Mouse (Mus musculus) limb, embryonic 13.5 days (tissue): ENCODE measurements around the gene Lrrc15. TPM values are rescaled to one million over a fixed set of nuclear protein-coding genes. Genes with fewer than 3 reads are reported as not detected.

ENCODE experiments used
- ATAC-seq: fragments of 200-750 bp; cut with Nextera tagmentation; 2 replicates; pipeline ENCODE4 v1.8.0; 2017; ENCODE audit warnings: low read depth, moderate number of reproducible peaks, moderate TSS enrichment; ENCODE audit not compliant: low FRiP score
- H3K27ac ChIP-seq: fragments of 300-500 bp; sonication (generic); 2 replicates; pipeline ENCODE4 v1.5.1; 2015; ENCODE audit warnings: inconsistent platforms, mild to moderate bottlenecking, moderate library complexity
- H3K27me3 ChIP-seq: fragments of 300-500 bp; sonication (generic); 2 replicates; pipeline ENCODE4 v1.6.1; 2015; ENCODE audit warnings: mild to moderate bottlenecking, inconsistent platforms
- H3K36me3 ChIP-seq: fragments of 300-500 bp; sonication (generic); 2 replicates; pipeline ENCODE4 v1.6.1; 2015; ENCODE audit warnings: inconsistent platforms, mild to moderate bottlenecking, moderate library complexity
- H3K4me1 ChIP-seq: fragments of 300-500 bp; sonication (generic); 2 replicates; pipeline ENCODE4 v1.6.1; 2015; ENCODE audit warnings: inconsistent platforms
- H3K4me2 ChIP-seq: fragments of 300-500 bp; sonication (generic); replicated peaks from 2 replicates; pipeline ENCODE4 v1.6.1; 2015; ENCODE audit warnings: inconsistent platforms, mild to moderate bottlenecking, moderate library complexity
- H3K4me3 ChIP-seq: fragments of 300-500 bp; sonication (generic); 2 replicates; pipeline ENCODE4 v1.5.1; 2015; ENCODE audit warnings: moderate library complexity, mild to moderate bottlenecking, inconsistent platforms
- H3K9ac ChIP-seq: fragments of 300-500 bp; sonication (generic); 2 replicates; pipeline ENCODE4 v1.6.1; 2015; ENCODE audit warnings: mild to moderate bottlenecking, inconsistent platforms
- H3K9me3 ChIP-seq: fragments of 300-500 bp; sonication (generic); 2 replicates; pipeline ENCODE4 v1.6.1; 2016; ENCODE audit warnings: inconsistent platforms
- WGBS: fragments of 180-500 bp; shearing (Covaris S2); methylation state at CpG from one replicate; pipeline ENCODE4 v1.1.7; 2015; 5-methylcytosine and 5-hydroxymethylcytosine counted together
- polyA plus RNA-seq: library from polyadenylated mRNA; unstranded; fragments of >200 nt; fragmentation: Nextera tagmentation; extraction: Ambion mirVana; gene quantifications from 2 replicates; pipeline ENCODE4 v1.2.1, GENCODE M21; 2015

Gene Lrrc15
- polyA plus RNA-seq, 1 experiment from 2014 or later, result 1.1 TPM

DNA sequence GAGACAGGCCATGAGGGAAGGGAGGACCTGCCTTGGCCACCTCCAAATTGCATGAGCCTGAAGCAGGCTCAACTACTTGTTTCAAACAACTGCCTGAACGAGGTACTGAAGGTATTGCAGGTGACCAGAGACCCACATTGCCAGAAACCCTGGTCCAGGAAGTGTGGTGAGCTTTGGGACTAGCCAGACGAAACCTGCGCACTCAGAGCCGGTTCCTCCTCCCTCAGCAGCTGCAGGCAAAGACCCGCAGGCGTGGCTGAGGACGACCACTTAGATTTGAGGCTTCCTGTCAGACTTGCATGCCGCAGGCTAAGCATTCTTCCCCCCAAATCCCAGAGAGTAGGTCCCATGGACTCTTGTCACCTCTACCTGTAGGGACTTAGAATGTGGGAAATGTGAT is 49.0 kb downstream of the Lrrc15 start:
- Histone ChIP-seq H3K27ac (no peak overlapping the region), H3K36me3 (no peaks in the 10 kb centered on the region), H3K9me3 (no peaks in the 10 kb centered on the region), H3K4me1 (peaks cover 59% of the 10 kb centered on the region), H3K9ac (no peak overlapping the region), H3K4me3 (no peak overlapping the region), H3K27me3 (peaks cover 32% of the 10 kb centered on the region), H3K4me2 (no peak overlapping the region)
- 32% methylated on average over 8 of the region's 8 CpGs for WGBS
- no peak for ATAC-seq

DNA sequence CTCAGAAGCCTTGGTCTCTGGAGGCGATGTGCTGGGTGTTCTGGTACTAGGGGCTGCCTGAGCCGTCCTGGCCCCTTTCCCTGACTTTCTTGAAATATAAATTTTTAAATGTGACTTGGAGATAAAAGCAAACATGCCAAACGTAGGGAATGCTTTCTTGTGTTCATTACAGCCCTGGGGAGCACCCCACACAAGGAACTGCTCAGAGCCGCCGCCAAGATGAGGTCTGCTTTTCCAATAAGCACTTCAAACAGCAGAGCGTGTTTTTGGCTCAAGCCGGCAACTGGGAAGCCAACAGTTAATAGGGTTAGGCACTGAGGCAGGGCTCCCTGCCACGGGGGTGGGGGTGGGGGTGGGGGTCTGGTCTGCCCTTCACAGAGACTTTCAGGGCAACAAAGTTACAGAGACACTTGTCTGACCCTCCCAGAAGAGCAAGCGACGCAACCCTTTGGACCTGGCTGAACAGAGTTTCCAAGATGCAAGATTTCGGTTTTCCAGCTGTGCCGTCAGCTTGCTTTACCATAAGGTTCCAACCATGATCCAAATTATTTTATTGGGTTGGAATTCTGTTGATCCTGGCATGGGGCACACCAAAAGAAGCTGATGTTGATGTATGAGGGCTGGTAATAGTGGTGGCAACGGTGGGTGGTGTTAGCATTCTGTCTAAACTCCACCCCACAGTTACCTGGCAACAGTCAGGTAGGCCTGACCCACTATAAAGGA is 51.0 kb downstream of the Lrrc15 start:
- Histone ChIP-seq H3K4me1 (peaks cover 66% of the 10 kb centered on the region), H3K36me3 (no peaks in the 10 kb centered on the region), H3K27ac (peak overlapping the region; percentile 87), H3K4me3 (no peak overlapping the region), H3K27me3 (peaks cover 26% of the 10 kb centered on the region), H3K9ac (no peak overlapping the region), H3K9me3 (no peaks in the 10 kb centered on the region), H3K4me2 (peak overlapping the region; percentile 37)
- peak; percentile 52 for ATAC-seq
- 7% methylated on average over 13 of the region's 13 CpGs for WGBS

GRCm38 (mm10) chr16:30227352-30227751 is 55.7 kb downstream of the Lrrc15 start:
- no peak overlapping the region for H3K4me2 ChIP-seq
- 57% methylated on average over 7 of the region's 7 CpGs for WGBS
- H3K9me3 ChIP-seq, result no peaks in the 10 kb centered on the region
- H3K4me1 ChIP-seq, result peaks cover 27% of the 10 kb centered on the region
- 0 out of 2 replicates have a peak, but pooled peaks cover 7% of the 10 kb centered on the region for H3K27me3 ChIP-seq
- no peak overlapping the region for H3K27ac ChIP-seq
- ATAC-seq, result no peak
- H3K36me3 ChIP-seq, result no peaks in the 10 kb centered on the region
- H3K9ac ChIP-seq, result no peak overlapping the region
- H3K4me3 ChIP-seq, result no peak overlapping the region

GRCm38 (mm10) chr16:30221161-30221782 is 61.8 kb downstream of the Lrrc15 start:
- Histone ChIP-seq H3K27me3 (0 out of 2 replicates have a peak, but pooled peaks cover 12% of the 10 kb centered on the region), H3K4me1 (peaks cover 24% of the 10 kb centered on the region), H3K27ac (no peak overlapping the region), H3K4me2 (no peak overlapping the region), H3K36me3 (no peaks in the 10 kb centered on the region), H3K4me3 (no peak overlapping the region), H3K9ac (no peak overlapping the region), H3K9me3 (no peaks in the 10 kb centered on the region; the same call in 1 of the 2 replicates)
- no peak for ATAC-seq
- 71% methylated on average over 13 of the region's 13 CpGs for whole genome bisulfite sequencing

Other genes with a start within 250 kb of the Lrrc15 start
- 49.6 and 50.2 TPM in 2 replicates for gene Hes1, start 218.9 kb downstream of the Lrrc15 start, polyA plus RNA-seq
- gene Cpn2, start 15.8 kb downstream of the Lrrc15 start, polyA plus RNA-seq, result not detected in 2 replicates
- 0.76 and 1.3 TPM in 2 replicates for gene Gp5, start 27.5 kb upstream of the Lrrc15 start, polyA plus RNA-seq
- gene Atp13a3, start 122.7 kb upstream of the Lrrc15 start, polyA plus RNA-seq, result 9.4 and 9.5 TPM in 2 replicates